Mouse (Mus musculus) liver, postnatal 0 days (tissue): ENCODE measurements around the gene Gfi1.

Source experiments
- CTCF ChIP-seq: sonication (generic); IDR thresholded peaks from 2 replicates; pipeline ENCODE4 v1.5.1; 2016; ENCODE audit warnings: antibody characterized with exemption, low read depth
- EP300 ChIP-seq: IDR thresholded peaks from 2 replicates; pipeline ENCODE4 v1.6.1; 2016; ENCODE audit warnings: antibody characterized with exemption, low read depth, mild to moderate bottlenecking

DNA sequence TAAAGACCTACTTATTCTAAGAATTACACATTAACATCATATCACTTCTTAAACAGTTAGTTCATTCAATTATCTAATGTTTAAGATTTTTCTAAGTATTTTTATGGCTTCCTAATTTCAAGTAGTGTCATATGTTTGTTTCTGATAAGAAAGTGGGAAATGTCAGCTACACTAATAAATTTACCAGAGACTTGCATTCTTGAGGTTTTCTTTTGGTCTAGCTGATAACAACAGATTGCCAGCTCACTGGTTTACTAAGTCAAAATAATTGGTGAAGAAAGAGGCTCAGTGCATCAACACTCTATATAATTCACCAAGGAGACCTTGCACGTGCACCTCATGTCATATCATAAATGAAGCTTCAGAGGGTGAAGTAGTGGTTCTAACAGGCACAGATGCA is 42.4 kb upstream of the Gfi1 start:
- TF ChIP-seq CTCF (no peak), EP300 (0 out of 2 replicates have a peak, but pooled peaks have one; percentile 30)
